Mouse (Mus musculus): ENCODE measurements at regions not wholly inside any gene's neighbourhood (a gene's known extent, or its start where the extent isn't known, plus 50 kb on each side); places are given as distances from the start of the nearest gene placed in this dataset.
A peak's percentile ranks its signal among the peaks of the same experiment; 100 is the strongest.

- Histone ChIP-seq H3K4me3 (replicated peaks; ENCODE audit: low read depth, low read length) (no peak overlapping the region), H3K4me1 (replicated peaks; ENCODE audit: insufficient read depth, low read length) (0 out of 2 replicates have a peak, but pooled peaks cover 5% of the 10 kb centered on the region), H3K36me3 (ENCODE audit: insufficient read depth, low read length) (no peaks in the 10 kb centered on the region), H3K27me3 (ENCODE audit: insufficient read depth, low read length) (no peaks in the 10 kb centered on the region), H3K9me3 (replicated peaks; ENCODE audit: low read length) (no peaks in the 10 kb centered on the region), H3K9ac (ENCODE audit: low read depth, low read length) (no peak overlapping the region), H3K27ac (no peak overlapping the region), H3K4me2 (ENCODE audit: low read length) (no peak overlapping the region)
- 64% methylated on average over 12 of the region's 12 CpGs for WGBS
- TF ChIP-seq CTCF (IDR thresholded peaks at IDR 0.05; ENCODE audit: low read depth): no peak
- DNase-seq (ENCODE audit: low spot score) (peak; percentile 36), ATAC-seq (replicated peaks; ENCODE audit: low FRiP score, low read depth) (no peak)
Observed at GRCm38 (mm10) chr13:28792461-28793165, 160.9 kb downstream of the Sox4 start.

- H3K4me2 ChIP-seq (ENCODE audit: low read length): no peak overlapping the region
- no peak for TF ChIP-seq CTCF (IDR thresholded peaks at IDR 0.05; ENCODE audit: low read depth)
- H3K9me3 ChIP-seq (replicated peaks; ENCODE audit: low read length): no peaks in the 10 kb centered on the region
- ATAC-seq (replicated peaks; ENCODE audit: low FRiP score, low read depth): no peak
- DNase-seq (ENCODE audit: low spot score): no peak
- H3K9ac ChIP-seq (ENCODE audit: low read depth, low read length): no peak overlapping the region
- no peak overlapping the region for H3K27ac ChIP-seq
- H3K27me3 ChIP-seq (ENCODE audit: insufficient read depth, low read length): no peaks in the 10 kb centered on the region
- no peaks in the 10 kb centered on the region for H3K36me3 ChIP-seq (ENCODE audit: insufficient read depth, low read length)
- 89% methylated on average over 4 of the region's 4 CpGs for WGBS
- H3K4me1 ChIP-seq (replicated peaks; ENCODE audit: insufficient read depth, low read length): peaks cover 12% of the 10 kb centered on the region; the same call in 1 of the 2 replicates
- no peak overlapping the region for H3K4me3 ChIP-seq (replicated peaks; ENCODE audit: low read depth, low read length)
Observed at GRCm38 (mm10) chr13:28790381-28790780, 163.1 kb downstream of the Sox4 start.

GRCm38 (mm10) chr13:28787331-28787643 lies 166.2 kb downstream of the Sox4 start:
- Histone ChIP-seq H3K9me3 (replicated peaks; ENCODE audit: low read length) (no peaks in the 10 kb centered on the region), H3K27ac (no peak overlapping the region), H3K27me3 (ENCODE audit: insufficient read depth, low read length) (no peaks in the 10 kb centered on the region), H3K4me1 (replicated peaks; ENCODE audit: insufficient read depth, low read length) (peaks cover 8% of the 10 kb centered on the region; the same call in 1 of the 2 replicates), H3K9ac (ENCODE audit: low read depth, low read length) (no peak overlapping the region), H3K36me3 (ENCODE audit: insufficient read depth, low read length) (no peaks in the 10 kb centered on the region), H3K4me3 (replicated peaks; ENCODE audit: low read depth, low read length) (no peak overlapping the region), H3K4me2 (ENCODE audit: low read length) (peak overlapping the region; percentile 27)
- peak; percentile 76 for DNase-seq (ENCODE audit: low spot score)
- no peak for ATAC-seq (replicated peaks; ENCODE audit: low FRiP score, low read depth)
- TF ChIP-seq CTCF (IDR thresholded peaks at IDR 0.05; ENCODE audit: low read depth): no peak
- WGBS: 10% methylated on average over 3 of the region's 3 CpGs

GRCm38 (mm10) chr13:28786629-28787330 lies 166.7 kb downstream of the Sox4 start:
- Histone ChIP-seq H3K9ac (ENCODE audit: low read depth, low read length) (no peak overlapping the region), H3K27me3 (ENCODE audit: insufficient read depth, low read length) (no peaks in the 10 kb centered on the region), H3K9me3 (replicated peaks; ENCODE audit: low read length) (no peaks in the 10 kb centered on the region), H3K4me2 (ENCODE audit: low read length) (peak overlapping the region; percentile 27), H3K4me1 (replicated peaks; ENCODE audit: insufficient read depth, low read length) (peaks cover 13% of the 10 kb centered on the region; the same call in 1 of the 2 replicates), H3K27ac (0 out of 2 replicates have a peak overlapping the region, but pooled peaks have one; percentile 54), H3K36me3 (ENCODE audit: insufficient read depth, low read length) (no peaks in the 10 kb centered on the region), H3K4me3 (replicated peaks; ENCODE audit: low read depth, low read length) (no peak overlapping the region)
- TF ChIP-seq CTCF (IDR thresholded peaks at IDR 0.05; ENCODE audit: low read depth): no peak
- DNase-seq (ENCODE audit: low spot score): no peak
- ATAC-seq (replicated peaks; ENCODE audit: low FRiP score, low read depth): no peak
- 25% methylated on average over 9 of the region's 9 CpGs for WGBS

- no peak for TF ChIP-seq CTCF (IDR thresholded peaks at IDR 0.05; ENCODE audit: low read depth)
- no peaks in the 10 kb centered on the region for H3K27me3 ChIP-seq (ENCODE audit: insufficient read depth, low read length)
- WGBS: 58% methylated on average over 10 of the region's 10 CpGs
- no peak overlapping the region for H3K9ac ChIP-seq (ENCODE audit: low read depth, low read length)
- DNase-seq (ENCODE audit: low spot score) (no peak), ATAC-seq (replicated peaks; ENCODE audit: low FRiP score, low read depth) (no peak)
- H3K27ac ChIP-seq: no peak overlapping the region
- H3K9me3 ChIP-seq (replicated peaks; ENCODE audit: low read length): no peaks in the 10 kb centered on the region
- H3K4me1 ChIP-seq (replicated peaks; ENCODE audit: insufficient read depth, low read length): peaks cover 15% of the 10 kb centered on the region; the same call in 1 of the 2 replicates
- H3K36me3 ChIP-seq (ENCODE audit: insufficient read depth, low read length): no peaks in the 10 kb centered on the region
- no peak overlapping the region for H3K4me3 ChIP-seq (replicated peaks; ENCODE audit: low read depth, low read length)
- no peak overlapping the region for H3K4me2 ChIP-seq (ENCODE audit: low read length)
Observed at GRCm38 (mm10) chr13:28782497-28783246, 170.8 kb downstream of the Sox4 start.

- H3K9me3 ChIP-seq (replicated peaks; ENCODE audit: low read length): no peaks in the 10 kb centered on the region
- TF ChIP-seq CTCF (IDR thresholded peaks at IDR 0.05; ENCODE audit: low read depth): no peak
- H3K27ac ChIP-seq: peak overlapping the region; percentile 37; the same call in 1 of the 2 replicates
- no peak overlapping the region for H3K4me2 ChIP-seq (ENCODE audit: low read length)
- ATAC-seq (replicated peaks; ENCODE audit: low FRiP score, low read depth): no peak
- DNase-seq (ENCODE audit: low spot score): peak; percentile 72
- H3K4me1 ChIP-seq (replicated peaks; ENCODE audit: insufficient read depth, low read length): peaks cover 13% of the 10 kb centered on the region; the same call in 1 of the 2 replicates
- WGBS: 16% methylated on average over 5 of the region's 5 CpGs
- no peaks in the 10 kb centered on the region for H3K36me3 ChIP-seq (ENCODE audit: insufficient read depth, low read length)
- H3K4me3 ChIP-seq (replicated peaks; ENCODE audit: low read depth, low read length): no peak overlapping the region
- no peaks in the 10 kb centered on the region for H3K27me3 ChIP-seq (ENCODE audit: insufficient read depth, low read length)
- H3K9ac ChIP-seq (ENCODE audit: low read depth, low read length): no peak overlapping the region
Observed at GRCm38 (mm10) chr13:28782081-28782480, 171.4 kb downstream of the Sox4 start.
